Mouse (Mus musculus) brown adipose tissue, adult 24 weeks (tissue): ENCODE measurements around the gene Cttn. TPM values are rescaled to one million over a fixed set of nuclear protein-coding genes. Genes with fewer than 3 reads are reported as not detected.

Experiments used
- H3K27ac ChIP-seq: fragments of 200-500 bp; replicated peaks from 2 replicates; pipeline ENCODE4 v1.5.1; 2012; ENCODE audit warnings: low read depth, mild to moderate bottlenecking, low read length
- H3K4me1 ChIP-seq: fragments of 200-500 bp; 2 replicates; pipeline ENCODE4 v1.6.1; 2012; ENCODE audit warnings: low read length, mixed read lengths; ENCODE audit not compliant: control insufficient read depth, insufficient read depth, insufficient read length
- H3K4me3 ChIP-seq: fragments of 200-500 bp; 2 replicates; pipeline ENCODE4 v1.5.1; 2012; ENCODE audit warnings: low read depth, mild to moderate bottlenecking, low read length, moderate library complexity; ENCODE audit not compliant: insufficient read depth
- polyA plus RNA-seq: library from polyadenylated mRNA; stranded (reverse); fragments of >200 nt; gene quantifications from 2 replicates; pipeline ENCODE4 v1.2.4, GENCODE M21; 2012; ENCODE audit not compliant: missing spikeins, insufficient read depth, insufficient read length

Gene Cttn
- polyA plus RNA-seq: 27.8 and 43.9 TPM in 2 replicates

GRCm38 (mm10) chr7:144470545-144471059 is at the start of gene Cttn:
TSS of gene Cttn (minus strand) at chr7:144471009.
- Histone ChIP-seq H3K4me1 (no peaks in the 10 kb centered on the region), H3K4me3 (peak within 1 kb of the TSS; percentile 70), H3K27ac (peak within 1 kb of the TSS; percentile 78)

DNA sequence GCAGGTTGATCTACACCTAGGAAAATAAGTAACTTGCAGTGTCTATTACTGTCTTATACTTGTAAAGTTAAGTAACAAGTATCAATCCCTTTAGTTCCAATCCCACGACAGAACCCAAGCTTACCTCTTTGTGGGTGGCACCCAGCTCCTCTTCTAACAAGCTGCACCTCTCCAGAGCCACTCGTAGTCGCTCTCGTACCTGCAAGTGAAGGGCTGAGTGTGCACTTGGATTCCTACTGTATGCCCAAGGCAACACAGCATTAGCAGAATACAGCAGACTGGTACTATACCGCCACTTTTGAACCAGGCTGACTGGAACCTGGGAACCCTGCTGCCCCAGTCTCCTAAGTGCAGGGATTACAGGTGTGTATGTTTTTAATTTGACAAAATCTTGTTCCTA is 49.0 kb upstream of the Cttn start:
- H3K4me3 ChIP-seq: no peak overlapping the region
- H3K27ac ChIP-seq: no peak overlapping the region
- no peaks in the 10 kb centered on the region for H3K4me1 ChIP-seq

DNA sequence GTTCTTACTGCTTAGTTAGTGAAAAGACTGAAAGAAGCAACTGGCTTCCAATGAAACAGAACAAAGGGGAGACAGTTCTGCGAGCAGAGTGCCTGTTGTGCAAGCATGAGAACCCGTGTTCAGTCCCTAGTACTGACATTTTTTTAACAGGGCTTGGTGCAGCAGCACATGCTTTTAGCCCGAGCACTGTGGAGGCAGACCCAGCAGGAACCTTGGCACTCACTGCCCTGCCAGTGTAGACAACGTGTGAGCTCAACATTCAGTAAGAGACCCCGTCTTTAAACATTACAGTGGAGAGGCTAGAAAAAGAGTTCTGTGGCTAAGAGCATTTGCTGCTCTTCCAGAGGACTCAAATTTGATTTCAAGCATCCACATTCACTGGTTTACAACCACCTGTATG is 45.9 kb upstream of the Cttn start:
- H3K27ac ChIP-seq: no peak overlapping the region
- no peaks in the 10 kb centered on the region for H3K4me1 ChIP-seq
- H3K4me3 ChIP-seq: no peak overlapping the region

DNA sequence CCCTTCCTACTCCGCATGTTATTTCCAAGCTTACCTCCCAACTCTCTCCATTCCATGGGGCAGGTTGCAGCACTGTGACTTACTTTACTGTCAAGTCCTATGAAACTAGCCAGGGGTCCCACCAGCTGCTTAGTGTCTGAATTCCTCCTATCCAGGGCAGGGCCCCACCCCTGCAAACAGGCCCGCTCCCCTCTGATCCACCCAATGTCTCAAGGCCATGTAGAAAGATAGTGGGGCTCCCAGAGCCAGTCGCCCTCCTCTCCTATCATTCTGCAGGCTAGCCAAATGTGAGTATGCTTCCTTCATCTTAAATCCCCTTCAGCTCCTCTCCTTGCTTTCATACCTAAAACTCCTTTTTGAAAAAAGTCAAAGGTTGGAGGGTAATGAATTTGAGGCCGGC is 38.3 kb upstream of the Cttn start:
- no peaks in the 10 kb centered on the region for H3K4me1 ChIP-seq
- no peak overlapping the region for H3K4me3 ChIP-seq
- H3K27ac ChIP-seq: no peak overlapping the region

- no peaks in the 10 kb centered on the region for H3K4me1 ChIP-seq
- H3K4me3 ChIP-seq: no peak overlapping the region
- no peak overlapping the region for H3K27ac ChIP-seq
These were observed 36.0 kb upstream of the Cttn start for GRCm38 (mm10) chr7:144506807-144507206.

- H3K4me3 ChIP-seq: no peak overlapping the region
These were observed 33.1 kb upstream of the Cttn start for GRCm38 (mm10) chr7:144503959-144504358.

DNA sequence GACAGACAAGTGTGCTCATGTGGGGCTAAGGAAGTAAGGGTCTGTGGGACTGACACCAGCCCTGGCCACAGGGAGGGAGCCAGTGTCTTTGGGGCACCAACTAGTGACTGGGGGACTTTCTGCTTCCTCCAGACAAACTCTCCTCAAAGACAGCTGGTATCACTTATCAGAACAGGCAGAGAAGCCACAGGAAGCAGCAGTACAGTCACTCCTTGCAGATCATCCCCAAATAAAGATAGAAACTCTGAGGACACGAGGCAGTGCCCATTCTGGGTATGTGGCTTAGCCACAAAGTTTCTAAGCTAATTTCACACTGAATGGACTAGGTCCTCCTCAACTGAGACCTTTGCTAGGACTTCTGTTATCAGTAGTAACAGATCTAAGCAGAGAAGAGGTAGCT is 22.1 kb upstream of the Cttn start:
- no peak overlapping the region for H3K4me3 ChIP-seq
- H3K27ac ChIP-seq: no peak overlapping the region
- 0 out of 2 replicates have a peak, but pooled peaks cover 5% of the 10 kb centered on the region for H3K4me1 ChIP-seq

More at GRCm38 (mm10) chr7:144503959-144504358, 33.1 kb upstream of the Cttn start:
- no peaks in the 10 kb centered on the region for H3K4me1 ChIP-seq
- no peak overlapping the region for H3K27ac ChIP-seq

DNA sequence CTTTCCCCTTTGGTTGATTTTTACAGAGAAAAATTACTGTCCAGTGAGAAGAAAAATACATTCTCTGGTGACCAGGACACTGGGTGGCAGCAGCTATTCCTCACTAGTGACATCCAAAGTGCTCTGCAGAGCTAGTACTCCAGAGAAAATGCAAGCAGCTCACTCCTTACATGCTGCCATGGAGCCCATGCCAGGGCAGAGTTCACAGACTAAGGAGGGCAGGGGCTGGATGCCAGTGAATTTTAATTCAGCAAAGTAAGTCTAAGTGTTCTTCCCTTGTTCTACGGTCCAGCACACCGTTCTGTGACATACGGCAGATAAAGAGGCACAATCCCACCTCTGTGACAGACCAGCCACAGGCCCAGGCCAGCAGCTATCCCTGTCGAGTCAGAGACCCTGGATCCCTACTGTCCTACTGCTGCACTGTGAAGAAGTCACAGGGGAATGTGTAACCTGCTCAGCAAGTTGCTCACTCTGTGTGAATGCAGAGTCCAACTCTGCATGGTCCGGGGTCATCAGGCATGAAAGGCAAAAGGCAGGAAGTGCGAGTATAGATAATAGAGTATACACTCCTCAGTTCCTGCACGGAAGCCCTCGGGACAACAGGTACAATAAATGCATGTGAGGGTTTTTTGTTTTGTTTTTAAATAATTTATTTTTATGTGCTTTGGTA is 19.5 kb upstream of the Cttn start:
- Histone ChIP-seq H3K4me1 (0 out of 2 replicates have a peak, but pooled peaks cover 5% of the 10 kb centered on the region), H3K4me3 (no peak overlapping the region), H3K27ac (no peak overlapping the region)

DNA sequence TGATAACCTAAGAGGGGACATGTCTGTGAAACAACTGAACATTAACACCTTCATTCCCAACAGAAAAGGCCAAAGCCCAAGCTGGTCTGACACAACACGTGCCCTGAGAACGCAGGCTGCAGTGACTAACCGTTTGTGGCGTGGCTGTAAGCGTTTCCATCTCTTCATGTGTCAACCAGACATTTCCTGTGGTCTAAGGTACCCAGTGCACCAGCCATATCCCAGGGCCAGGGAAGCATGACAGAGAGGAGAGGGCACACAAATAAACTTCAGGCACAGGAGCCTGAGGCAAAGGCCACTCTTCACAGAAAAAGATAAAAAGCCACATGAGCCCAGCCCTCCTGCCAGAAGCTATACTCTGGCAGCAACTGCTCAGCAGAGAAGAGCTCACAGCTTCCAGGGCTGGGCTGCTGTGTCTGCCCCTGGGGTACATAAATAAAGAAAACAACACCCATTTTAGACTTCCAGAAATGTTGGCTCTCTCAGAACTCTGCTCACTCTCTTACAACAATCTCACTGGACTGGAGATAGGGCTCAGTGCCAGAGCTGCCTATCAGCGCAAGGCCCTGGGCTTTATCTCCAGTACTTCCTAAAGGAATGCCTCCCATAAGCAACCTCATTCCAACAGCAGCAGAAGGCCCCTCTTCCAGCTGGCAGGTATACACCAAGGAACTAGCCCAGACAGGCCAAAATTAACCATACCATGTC is 18.4 kb upstream of the Cttn start:
- no peak overlapping the region for H3K27ac ChIP-seq

DNA sequence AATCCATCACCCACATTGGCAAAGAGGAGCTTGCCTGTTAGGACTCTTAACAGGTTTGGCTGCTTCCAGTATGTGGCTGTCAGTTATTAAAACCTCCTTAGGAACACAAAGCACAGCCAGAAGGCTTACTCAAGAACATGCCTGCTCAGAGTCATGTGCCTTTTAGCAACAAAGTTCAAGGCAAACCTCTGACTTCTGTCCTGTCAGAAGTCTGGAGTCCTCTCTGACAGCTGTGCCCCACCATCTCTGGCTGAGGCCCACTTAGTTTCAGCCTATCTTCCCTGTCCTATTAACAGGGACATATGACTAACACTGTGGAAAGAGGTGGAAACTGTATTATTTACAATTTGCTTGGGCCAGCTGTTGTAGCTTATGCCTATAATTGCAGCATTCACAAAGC is 9.5 kb upstream of the Cttn start:
- Histone ChIP-seq H3K4me1 (no peaks in the 10 kb centered on the region), H3K27ac (peak overlapping the region; percentile 33; the same call in 1 of the 2 replicates), H3K4me3 (no peak overlapping the region)

More for the DNA sequence above, 18.4 kb upstream of the Cttn start:
- Histone ChIP-seq H3K4me3 (no peak overlapping the region), H3K4me1 (0 out of 2 replicates have a peak, but pooled peaks cover 5% of the 10 kb centered on the region)

- H3K4me3 ChIP-seq: no peak overlapping the region
- H3K4me1 ChIP-seq: no peaks in the 10 kb centered on the region
- H3K27ac ChIP-seq: no peak overlapping the region
These were observed 8.8 kb upstream of the Cttn start for GRCm38 (mm10) chr7:144479569-144479968.

GRCm38 (mm10) chr7:144475741-144476140 is 4.9 kb upstream of the Cttn start:
- Histone ChIP-seq H3K4me3 (no peak overlapping the region), H3K4me1 (no peaks in the 10 kb centered on the region), H3K27ac (no peak overlapping the region)

GRCm38 (mm10) chr7:144473486-144473885 is 2.7 kb upstream of the Cttn start:
- H3K4me3 ChIP-seq: no peak overlapping the region
- H3K27ac ChIP-seq: no peak overlapping the region
- no peaks in the 10 kb centered on the region for H3K4me1 ChIP-seq

GRCm38 (mm10) chr7:144471103-144471502 is 294 bp upstream of the Cttn start:
- peak overlapping the region; percentile 78 for H3K27ac ChIP-seq
- peak overlapping the region; percentile 70 for H3K4me3 ChIP-seq
- H3K4me1 ChIP-seq: no peaks in the 10 kb centered on the region

DNA sequence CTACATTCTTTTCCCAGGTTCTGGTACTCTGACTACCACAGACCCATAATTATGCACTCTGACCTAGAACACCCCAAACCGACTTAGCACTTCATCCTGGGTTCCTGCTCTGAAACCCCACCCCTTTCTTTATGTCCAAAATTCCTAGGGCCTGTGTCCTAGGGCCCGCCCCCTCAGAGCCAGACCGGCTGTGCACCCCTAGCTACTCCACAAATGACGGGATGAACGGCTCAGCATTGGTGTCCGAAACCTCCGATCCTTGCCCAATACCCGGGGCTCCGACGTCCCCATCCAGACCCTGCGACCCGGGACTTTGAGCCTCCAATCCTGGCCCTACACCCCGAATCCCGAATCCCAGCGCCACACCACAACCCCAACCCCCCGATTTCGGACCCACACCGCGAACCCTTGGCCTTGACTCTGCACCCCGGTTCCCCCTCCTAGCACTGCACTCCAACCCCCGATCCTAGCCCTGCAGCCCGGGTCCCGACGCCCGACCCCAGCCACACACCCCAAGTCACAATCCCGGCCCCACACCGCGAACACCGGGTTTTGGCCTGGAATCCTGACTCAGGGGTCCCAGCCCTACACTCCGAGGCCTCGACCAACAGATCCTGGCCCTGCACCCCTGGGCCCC is 783 bp downstream of the Cttn start:
- Histone ChIP-seq H3K4me1 (no peaks in the 10 kb centered on the region), H3K4me3 (peak overlapping the region; percentile 70), H3K27ac (peak overlapping the region; percentile 56)
